Mouse (Mus musculus) limb, embryonic 12.5 days (tissue): ENCODE results near the gene Hid1. TPM values are rescaled to one million over a fixed set of nuclear protein-coding genes. Genes with fewer than 3 reads are reported as not detected.

Source experiments
- ATAC-seq: fragments of 200-750 bp; cut with Nextera tagmentation; 2 replicates; pipeline ENCODE4 v1.8.0; 2017; ENCODE audit warnings: low read depth, moderate TSS enrichment; ENCODE audit not compliant: insufficient number of reproducible peaks, insufficient read depth, low FRiP score, low TSS enrichment
- H3K27ac ChIP-seq: fragments of 300-500 bp; sonication (generic); 2 replicates; pipeline ENCODE4 v1.5.1; 2016; ENCODE audit warnings: mild to moderate bottlenecking, moderate library complexity
- H3K27me3 ChIP-seq: fragments of 300-500 bp; sonication (generic); 2 replicates; pipeline ENCODE4 v1.6.1; 2016; ENCODE audit warnings: mild to moderate bottlenecking, moderate library complexity
- H3K36me3 ChIP-seq: fragments of 300-500 bp; sonication (generic); 2 replicates; pipeline ENCODE4 v1.6.1; 2016; ENCODE audit warnings: mild to moderate bottlenecking, moderate library complexity
- H3K4me1 ChIP-seq: fragments of 300-500 bp; sonication (generic); replicated peaks from 2 replicates; pipeline ENCODE4 v1.6.1; 2016
- H3K4me2 ChIP-seq: fragments of 300-500 bp; sonication (generic); 2 replicates; pipeline ENCODE4 v1.6.1; 2016; ENCODE audit warnings: mild to moderate bottlenecking, moderate library complexity
- H3K4me3 ChIP-seq: fragments of 300-500 bp; sonication (generic); replicated peaks from 2 replicates; pipeline ENCODE4 v1.5.1; 2016; ENCODE audit warnings: mild to moderate bottlenecking
- H3K9ac ChIP-seq: fragments of 300-500 bp; sonication (generic); replicated peaks from 2 replicates; pipeline ENCODE4 v1.6.1; 2016; ENCODE audit warnings: mild to moderate bottlenecking, moderate library complexity
- H3K9me3 ChIP-seq: fragments of 300-500 bp; sonication (generic); 2 replicates; pipeline ENCODE4 v1.6.1; 2016; ENCODE audit warnings: mild to moderate bottlenecking, moderate library complexity
- WGBS: fragments of 180-500 bp; shearing (Covaris S2); methylation state at CpG from one replicate; pipeline ENCODE4 v1.1.7; 2016; 5-methylcytosine and 5-hydroxymethylcytosine counted together
- polyA plus RNA-seq: library from polyadenylated mRNA; unstranded; fragments of >200 nt; fragmentation: Nextera tagmentation; extraction: Ambion mirVana; gene quantifications from 2 replicates; pipeline ENCODE4 v1.2.1, GENCODE M21; 2016

The Hid1 gene
- 2.2 and 2.5 TPM in 2 replicates for polyA plus RNA-seq

DNA sequence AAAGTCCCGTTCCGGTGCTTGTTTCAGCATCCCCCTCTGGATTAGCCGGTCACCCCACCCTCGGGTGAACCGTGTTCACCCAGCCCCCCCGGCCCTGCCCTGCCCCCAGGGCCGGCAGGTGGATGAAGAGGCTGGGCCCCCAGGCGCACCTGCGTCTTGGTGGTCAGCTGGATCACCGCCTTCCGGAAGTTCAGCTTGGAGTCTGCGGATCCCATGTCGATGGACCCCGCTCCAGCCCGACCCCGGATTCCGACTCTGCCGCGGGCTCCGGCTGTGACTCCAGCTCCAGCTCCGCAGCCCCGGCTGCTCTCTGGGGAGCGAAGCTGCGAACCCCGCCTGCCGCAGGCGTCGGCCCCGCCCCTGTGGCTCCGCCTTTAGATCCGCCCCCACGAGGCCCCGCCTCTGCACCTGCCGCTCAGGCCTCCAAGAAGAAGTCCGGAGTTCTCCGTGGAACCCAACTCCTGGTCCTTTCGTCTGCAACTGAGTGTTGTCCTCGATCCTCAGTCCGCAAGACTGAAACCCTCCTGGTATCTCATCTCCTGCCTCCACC, at the start of gene Hid1:
TSS of gene Hid1 (minus strand) at position 362 of the 550 bp plus-strand sequence.
- Histone ChIP-seq H3K27me3 (peaks cover 91% of the 10 kb centered on the region), H3K9ac (peak within 1 kb of the TSS; percentile 48; the same call in 1 of the 2 replicates), H3K4me3 (peak within 1 kb of the TSS; percentile 48), H3K4me2 (peak within 1 kb of the TSS; percentile 74), H3K27ac (no peak within 1 kb of the TSS), H3K36me3 (no peaks in the 10 kb centered on the region), H3K4me1 (peaks cover 12% of the 10 kb centered on the region), H3K9me3 (no peaks in the 10 kb centered on the region)
- ATAC-seq: no peak
- WGBS: 1% methylated on average over 39 of the region's 39 CpGs

DNA sequence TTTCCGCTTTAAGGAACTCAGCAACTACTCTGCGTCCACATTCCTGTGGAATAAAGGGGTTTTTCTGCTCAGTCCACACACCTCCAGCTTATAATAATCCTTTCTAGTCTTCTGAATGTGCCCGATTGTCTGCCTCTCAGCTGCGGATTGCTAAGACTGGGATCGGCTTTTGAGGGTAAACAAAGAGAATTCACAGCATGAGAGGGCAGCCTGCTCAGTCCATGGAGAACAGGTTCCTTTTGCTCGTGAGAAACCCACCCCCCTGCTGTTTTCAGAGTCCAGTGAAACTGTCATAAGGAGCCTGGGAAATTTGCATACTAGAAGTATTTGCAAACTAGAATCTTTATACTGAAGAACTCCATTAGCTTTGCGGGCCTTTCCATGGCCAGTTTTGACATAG, 42.0 kb upstream of the Hid1 start:
- no peaks in the 10 kb centered on the region for H3K27me3 ChIP-seq
- no peak overlapping the region for H3K4me3 ChIP-seq
- no peak for ATAC-seq
- H3K4me2 ChIP-seq: no peak overlapping the region
- H3K9me3 ChIP-seq: no peaks in the 10 kb centered on the region
- peaks cover 28% of the 10 kb centered on the region for H3K4me1 ChIP-seq
- no peak overlapping the region for H3K27ac ChIP-seq
- peaks cover 63% of the 10 kb centered on the region for H3K36me3 ChIP-seq
- no peak overlapping the region for H3K9ac ChIP-seq
- WGBS: 82% methylated on average over 7 of the region's 7 CpGs

DNA sequence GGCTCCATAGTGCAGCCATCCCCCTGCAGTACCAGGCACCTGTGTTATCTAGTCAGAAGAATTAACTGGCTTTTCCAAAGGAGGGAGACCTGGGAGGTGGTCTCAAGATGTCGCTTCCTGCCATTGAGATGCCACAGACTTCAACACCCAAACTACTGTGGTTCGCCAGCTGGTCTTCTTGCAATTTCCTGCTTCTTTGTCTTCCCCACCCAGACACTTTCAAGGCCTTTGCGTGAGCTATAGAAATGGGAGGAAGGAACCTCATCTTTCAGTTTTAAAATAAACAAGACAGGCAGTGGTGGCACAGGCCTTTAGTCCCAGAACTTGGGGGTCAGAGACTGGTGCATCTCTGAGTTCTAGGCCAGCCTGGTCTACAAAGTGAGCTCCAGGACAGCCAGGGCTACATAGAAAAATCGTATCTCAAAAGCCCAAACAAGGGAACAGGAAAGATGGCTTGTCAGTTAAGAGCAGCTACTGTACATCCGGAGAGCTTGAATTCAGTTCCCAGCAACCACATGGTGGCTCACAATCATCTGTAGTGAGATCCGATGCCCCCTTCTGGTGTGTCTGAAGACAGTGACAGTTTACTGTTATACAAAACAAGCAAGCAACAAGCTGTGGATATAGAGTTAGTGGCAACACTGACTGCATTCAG, 40.8 kb upstream of the Hid1 start:
- H3K4me3 ChIP-seq: no peak overlapping the region
- WGBS: 82% methylated on average over 6 of the region's 6 CpGs
- H3K36me3 ChIP-seq: peaks cover 63% of the 10 kb centered on the region
- no peaks in the 10 kb centered on the region for H3K27me3 ChIP-seq
- H3K4me1 ChIP-seq: peaks cover 27% of the 10 kb centered on the region
- no peak overlapping the region for H3K27ac ChIP-seq
- no peak overlapping the region for H3K4me2 ChIP-seq
- H3K9me3 ChIP-seq: no peaks in the 10 kb centered on the region
- ATAC-seq: no peak
- no peak overlapping the region for H3K9ac ChIP-seq

DNA sequence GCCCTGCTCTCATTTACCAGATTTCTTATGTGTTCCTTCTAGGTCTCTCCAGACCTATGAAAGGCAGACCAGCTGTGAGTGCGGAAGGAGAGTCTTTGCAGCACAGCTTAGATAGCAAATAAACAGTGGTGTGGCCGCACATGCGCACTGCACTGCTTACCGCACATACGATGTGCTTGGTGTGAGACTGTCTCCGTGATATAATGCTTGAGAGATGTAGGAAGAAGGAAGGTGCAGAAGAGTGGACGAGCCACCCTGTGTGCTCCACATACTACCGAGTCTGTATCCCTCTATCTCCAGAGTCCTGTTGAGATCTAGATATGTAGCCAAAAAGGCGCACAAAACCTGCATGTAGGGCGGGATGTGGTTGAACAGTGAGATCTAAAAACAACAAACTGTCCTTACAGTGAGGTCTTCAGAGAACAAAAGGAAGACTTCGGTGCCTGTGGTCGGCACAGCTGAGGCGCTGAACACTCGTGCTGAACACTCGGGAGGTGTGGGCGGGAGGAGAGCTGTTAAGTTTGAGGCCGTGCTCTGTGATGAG, 39.4 kb upstream of the Hid1 start:
- peaks cover 26% of the 10 kb centered on the region for H3K4me1 ChIP-seq
- H3K27me3 ChIP-seq: no peaks in the 10 kb centered on the region
- no peak for ATAC-seq
- H3K9me3 ChIP-seq: no peaks in the 10 kb centered on the region
- 96% methylated on average over 17 of the region's 17 CpGs for WGBS
- no peak overlapping the region for H3K9ac ChIP-seq
- no peak overlapping the region for H3K27ac ChIP-seq
- peaks cover 63% of the 10 kb centered on the region for H3K36me3 ChIP-seq
- H3K4me2 ChIP-seq: no peak overlapping the region
- H3K4me3 ChIP-seq: no peak overlapping the region

DNA sequence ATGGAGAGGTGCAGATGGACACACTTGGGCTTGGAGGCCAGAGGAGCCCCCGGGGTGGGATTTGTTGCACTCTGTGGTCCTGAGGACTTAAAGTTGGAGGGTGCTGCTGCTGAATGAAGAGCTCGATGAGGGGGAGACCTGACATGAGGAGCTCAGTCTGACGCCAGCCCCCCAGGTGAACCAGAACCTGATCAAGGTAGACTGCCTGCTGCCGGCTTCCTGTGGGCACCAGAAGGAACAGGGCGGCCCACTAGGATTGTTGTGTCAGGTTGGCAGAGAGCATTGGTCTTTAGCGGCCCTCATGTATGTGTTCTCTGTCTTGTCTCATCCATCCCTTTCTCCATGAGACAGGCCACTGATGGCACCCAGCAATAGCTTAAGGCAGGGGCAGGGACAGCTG, 38.2 kb upstream of the Hid1 start:
- Histone ChIP-seq H3K4me1 (peaks cover 14% of the 10 kb centered on the region), H3K9me3 (no peaks in the 10 kb centered on the region), H3K27ac (no peak overlapping the region), H3K9ac (no peak overlapping the region), H3K27me3 (no peaks in the 10 kb centered on the region), H3K4me3 (no peak overlapping the region), H3K36me3 (peaks cover 54% of the 10 kb centered on the region), H3K4me2 (no peak overlapping the region)
- no peak for ATAC-seq
- 96% methylated on average over 6 of the region's 6 CpGs for WGBS

DNA sequence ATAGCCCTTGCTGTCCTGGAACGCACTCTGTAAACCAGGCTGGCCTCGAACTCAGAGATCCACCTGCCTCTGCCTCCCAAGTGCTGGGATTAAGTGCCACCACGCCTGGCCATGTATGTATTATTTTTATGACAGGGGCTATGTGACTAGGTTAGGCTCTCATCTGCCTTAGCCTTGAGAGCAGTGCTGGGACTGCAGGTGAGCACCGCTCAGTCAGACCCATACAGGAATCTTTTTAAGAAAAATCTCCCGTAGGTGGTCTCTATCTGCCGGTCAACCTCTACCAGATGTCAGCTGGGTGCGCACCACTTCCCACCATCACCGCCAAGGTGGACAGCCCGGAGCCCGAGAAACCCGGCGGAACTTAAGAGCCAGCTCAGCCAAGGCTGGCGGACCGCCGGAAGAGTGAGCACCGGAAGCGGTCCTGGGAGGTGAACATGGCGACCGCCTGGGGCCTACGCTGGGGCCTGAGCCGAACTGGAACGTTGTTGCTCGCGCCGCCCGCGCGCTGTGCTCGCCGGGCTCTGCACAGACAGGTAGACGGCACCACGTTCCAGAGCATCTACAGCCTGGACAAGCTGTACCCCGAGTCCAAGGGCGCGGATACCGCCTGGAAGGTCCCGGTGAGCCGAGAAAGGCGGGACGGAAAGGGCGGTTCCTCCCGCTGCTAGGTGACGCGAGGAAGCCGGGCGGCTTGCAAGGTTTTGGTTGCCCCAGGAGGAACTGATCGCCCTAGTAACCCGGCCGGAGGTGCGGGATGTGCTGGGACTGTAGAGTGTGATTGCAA, 36.0 kb upstream of the Hid1 start, which contains the start of gene Mrpl58:
TSS of gene Mrpl58 (plus strand) at position 415 of the 787 bp plus-strand sequence.
- Histone ChIP-seq H3K27ac (peak within 1 kb of the TSS; percentile 94), H3K4me1 (peaks cover 12% of the 10 kb centered on the region), H3K9ac (peak within 1 kb of the TSS; percentile 89), H3K4me3 (peak within 1 kb of the TSS; percentile 84), H3K36me3 (peaks cover 32% of the 10 kb centered on the region), H3K9me3 (no peaks in the 10 kb centered on the region), H3K27me3 (no peaks in the 10 kb centered on the region), H3K4me2 (peak within 1 kb of the TSS; percentile 83)
- ATAC-seq: peak; percentile 82
- 3% methylated on average over 50 of the region's 50 CpGs for WGBS

DNA sequence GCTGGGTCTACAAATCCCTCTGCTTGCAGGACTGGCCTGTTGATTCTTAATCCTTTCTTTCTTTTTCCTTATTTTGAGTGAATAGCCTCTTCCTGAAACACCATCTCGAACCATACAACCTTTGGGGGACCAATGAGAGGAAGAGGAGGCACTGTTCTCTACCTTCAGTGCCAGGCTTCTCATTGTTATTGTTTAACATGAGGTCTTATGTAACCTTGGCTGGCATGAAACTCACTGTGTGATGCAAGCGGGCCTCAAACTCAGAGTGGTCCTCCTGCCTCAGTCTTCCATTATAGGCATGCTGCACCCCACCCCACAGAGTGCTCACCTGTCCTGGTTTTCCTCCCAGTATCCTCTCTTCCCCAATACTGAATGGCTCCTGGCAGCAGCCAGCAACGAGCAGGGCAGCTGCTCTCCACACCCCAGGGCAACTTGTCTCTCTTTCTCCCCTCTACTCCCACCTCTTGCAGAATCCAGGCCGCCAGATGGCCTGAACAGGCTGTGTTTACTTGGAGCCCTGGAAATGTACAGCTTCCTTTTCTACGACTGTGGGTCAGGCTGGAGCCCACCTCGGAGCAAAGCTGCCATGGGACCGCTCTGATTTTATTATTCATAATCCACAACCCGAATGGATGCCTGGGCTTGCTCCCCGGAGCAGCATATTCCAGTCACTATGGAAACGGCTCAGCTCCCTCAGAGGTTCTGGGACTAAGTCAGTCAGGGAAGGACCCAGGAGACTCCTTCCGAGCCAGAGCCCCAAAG, 33.3 kb upstream of the Hid1 start:
- Histone ChIP-seq H3K9me3 (no peaks in the 10 kb centered on the region), H3K27ac (no peak overlapping the region), H3K4me3 (no peak overlapping the region), H3K9ac (no peak overlapping the region), H3K36me3 (peaks cover 11% of the 10 kb centered on the region), H3K4me1 (peaks cover 12% of the 10 kb centered on the region), H3K27me3 (no peaks in the 10 kb centered on the region), H3K4me2 (no peak overlapping the region)
- 59% methylated on average over 11 of the region's 11 CpGs for WGBS
- ATAC-seq: no peak

DNA sequence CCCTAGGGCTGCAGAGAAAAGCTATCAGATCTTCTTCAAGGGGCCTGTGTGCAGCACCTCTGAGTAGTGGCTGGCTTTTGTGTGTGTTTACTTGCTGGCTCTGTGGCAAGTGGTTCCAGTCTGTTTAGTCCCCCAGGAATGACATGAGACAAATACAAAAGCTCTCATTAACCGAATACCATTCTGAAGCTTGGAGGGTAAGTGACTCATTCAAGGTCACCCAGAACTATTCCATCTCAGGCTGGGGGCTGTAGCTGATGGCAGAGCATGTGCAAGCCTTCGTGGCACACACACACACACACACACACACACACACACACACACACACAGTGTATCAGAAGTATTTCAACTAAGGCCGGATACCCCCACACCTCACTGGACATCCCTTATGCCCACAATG, 32.6 kb upstream of the Hid1 start:
- no peak overlapping the region for H3K27ac ChIP-seq
- peaks cover 12% of the 10 kb centered on the region for H3K4me1 ChIP-seq
- no peaks in the 10 kb centered on the region for H3K27me3 ChIP-seq
- no peak overlapping the region for H3K4me2 ChIP-seq
- no peak overlapping the region for H3K9ac ChIP-seq
- H3K9me3 ChIP-seq: no peaks in the 10 kb centered on the region
- ATAC-seq: no peak
- 69% methylated on average over 3 of the region's 3 CpGs for WGBS
- peaks cover 12% of the 10 kb centered on the region for H3K36me3 ChIP-seq
- no peak overlapping the region for H3K4me3 ChIP-seq

DNA sequence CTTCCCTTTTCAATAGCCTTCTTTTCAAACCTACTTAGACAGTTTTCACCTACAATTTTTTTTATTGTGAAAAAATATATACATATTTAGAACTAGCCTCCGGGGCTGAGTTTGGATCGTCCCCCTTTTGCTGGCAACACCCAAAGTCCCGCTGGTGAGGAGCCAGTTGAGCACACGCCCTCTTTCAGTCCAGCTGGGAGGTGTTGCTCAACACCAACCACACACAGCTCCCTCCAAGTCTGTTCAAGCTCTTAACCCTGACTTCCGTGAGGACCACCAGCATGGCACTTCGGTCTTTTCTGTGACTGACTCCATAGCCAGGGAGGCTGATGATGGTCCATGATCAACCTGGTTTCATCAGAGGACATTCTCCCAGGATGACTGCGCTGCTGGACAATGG, 30.5 kb upstream of the Hid1 start:
- no peak for ATAC-seq
- Histone ChIP-seq H3K4me1 (0 out of 2 replicates have a peak, but pooled peaks cover 1% of the 10 kb centered on the region), H3K27me3 (peaks cover 8% of the 10 kb centered on the region), H3K9ac (no peak overlapping the region), H3K4me2 (no peak overlapping the region), H3K4me3 (no peak overlapping the region), H3K9me3 (no peaks in the 10 kb centered on the region), H3K36me3 (peaks cover 32% of the 10 kb centered on the region), H3K27ac (no peak overlapping the region)
- WGBS: 79% methylated on average over 7 of the region's 7 CpGs

DNA sequence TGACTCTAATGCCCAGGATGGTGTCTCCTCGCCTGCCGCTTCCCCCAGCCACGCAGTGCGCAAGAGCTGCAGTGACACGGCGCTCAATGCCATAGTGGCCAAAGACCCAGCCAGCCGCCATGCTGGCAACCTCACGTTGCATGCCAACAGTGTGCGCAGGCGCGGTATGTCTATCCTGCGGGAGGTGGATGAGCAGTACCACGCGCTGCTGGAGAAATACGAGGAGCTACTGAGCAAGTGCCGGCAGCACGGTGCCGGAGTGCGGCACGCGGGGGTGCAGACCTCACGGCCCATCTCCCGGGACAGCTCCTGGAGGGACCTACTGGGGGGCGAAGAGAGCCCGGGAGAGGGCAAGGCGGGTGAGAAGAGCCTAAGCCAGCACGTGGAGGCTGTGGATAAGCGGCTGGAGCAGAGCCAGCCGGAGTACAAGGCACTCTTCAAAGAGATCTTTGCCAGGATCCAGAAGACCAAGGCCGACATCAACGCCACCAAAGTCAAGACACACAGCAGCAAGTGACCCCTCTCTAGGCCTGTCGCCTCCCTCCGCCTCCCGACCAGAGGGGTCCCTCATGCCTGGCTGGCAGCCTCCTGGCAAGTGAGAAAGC, 26.3 kb upstream of the Hid1 start:
- Histone ChIP-seq H3K4me3 (no peak overlapping the region), H3K27me3 (peaks cover 8% of the 10 kb centered on the region), H3K4me1 (no peaks in the 10 kb centered on the region), H3K36me3 (peaks cover 66% of the 10 kb centered on the region), H3K4me2 (peak overlapping the region; percentile 21; the same call in 1 of the 2 replicates), H3K27ac (no peak overlapping the region), H3K9me3 (no peaks in the 10 kb centered on the region), H3K9ac (no peak overlapping the region)
- WGBS: 63% methylated on average over 34 of the region's 34 CpGs
- ATAC-seq: no peak
